Mouse (Mus musculus) adrenal gland, postnatal 25 days (tissue): ENCODE results near the gene Kcna1. TPM values are rescaled to one million over a fixed set of nuclear protein-coding genes. Genes with fewer than 3 reads are reported as not detected.

Experiments used
- DNase-seq: peaks from one replicate; pipeline ENCODE4 v3.0.0; 2021; ENCODE audit warnings: mixed read lengths
- long read RNA-seq: library from polyadenylated mRNA; stranded (forward); transcript quantifications from one replicate; pipeline ENCODE4 v2.0.0, GENCODE M21; 2021
- total RNA-seq: library from RNA; stranded (reverse); gene quantifications from 2 replicates; pipeline ENCODE4 v1.2.3, GENCODE M21; 2021

The Kcna1 gene
- 1.1 and 1.2 TPM in 2 replicates for total RNA-seq
- long read RNA-seq: 0 reads

DNA sequence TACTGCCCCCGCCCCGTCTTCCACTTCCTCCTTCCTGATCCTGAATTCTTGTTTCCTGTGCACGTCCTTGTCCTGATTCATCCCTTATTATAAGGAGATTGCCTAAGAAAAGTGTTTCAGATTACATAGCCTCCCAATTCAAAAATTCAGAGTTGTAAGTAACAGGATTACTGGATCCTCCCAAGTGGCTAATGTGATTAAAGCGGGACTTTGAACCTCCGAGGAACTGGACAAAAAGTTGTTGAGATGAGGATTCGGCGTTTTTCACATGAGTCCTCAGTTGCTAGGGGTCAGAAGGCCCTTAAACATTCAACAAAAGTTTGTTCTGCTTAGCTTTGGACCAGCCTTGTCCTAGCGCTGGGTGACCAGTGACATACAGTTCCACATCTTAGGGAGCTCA, at the start of gene Kcna1:
TSS of gene Kcna1 (minus strand) at position 4 of the 400 bp plus-strand sequence.
- no peak for DNase-seq

DNA sequence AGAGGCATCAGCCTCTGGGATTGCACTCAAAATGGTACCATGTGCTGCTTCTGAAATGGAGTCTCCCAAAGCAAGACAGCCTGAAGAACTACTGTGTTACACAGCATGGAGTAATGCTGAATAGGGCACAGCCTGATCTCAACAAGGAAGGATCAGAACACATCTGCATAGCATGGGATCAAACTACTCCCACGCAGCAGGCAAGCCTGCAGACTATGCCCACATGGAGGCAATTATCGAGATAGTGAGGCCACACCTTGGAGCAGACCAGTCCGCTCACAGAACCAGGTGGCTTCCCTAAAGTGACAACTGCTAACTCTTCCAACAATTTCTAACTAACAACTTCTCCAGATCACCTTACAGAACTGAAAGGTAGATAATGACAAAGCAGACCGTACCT, 40.9 kb upstream of the Kcna1 start:
- no peak for DNase-seq

DNA sequence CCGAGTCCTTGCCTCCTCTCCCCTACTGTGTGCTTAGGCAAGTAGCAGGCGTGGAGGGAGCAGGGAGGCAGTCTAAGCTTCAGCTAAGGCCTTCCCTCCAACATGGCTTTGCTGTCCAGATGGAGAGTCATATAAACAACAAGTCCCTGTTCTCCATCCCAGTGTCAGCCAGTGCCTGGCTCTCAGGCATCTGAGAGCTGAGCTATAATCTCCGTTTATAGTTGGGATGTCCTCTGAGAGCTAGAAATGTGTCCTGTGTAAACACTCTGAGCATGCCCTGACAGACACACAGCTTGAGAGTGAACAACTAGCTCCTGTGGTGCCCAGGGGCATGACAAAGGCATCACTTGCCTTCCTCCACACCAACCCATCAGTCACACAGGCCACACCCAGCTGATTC, 39.0 kb upstream of the Kcna1 start:
- no peak for DNase-seq

DNA sequence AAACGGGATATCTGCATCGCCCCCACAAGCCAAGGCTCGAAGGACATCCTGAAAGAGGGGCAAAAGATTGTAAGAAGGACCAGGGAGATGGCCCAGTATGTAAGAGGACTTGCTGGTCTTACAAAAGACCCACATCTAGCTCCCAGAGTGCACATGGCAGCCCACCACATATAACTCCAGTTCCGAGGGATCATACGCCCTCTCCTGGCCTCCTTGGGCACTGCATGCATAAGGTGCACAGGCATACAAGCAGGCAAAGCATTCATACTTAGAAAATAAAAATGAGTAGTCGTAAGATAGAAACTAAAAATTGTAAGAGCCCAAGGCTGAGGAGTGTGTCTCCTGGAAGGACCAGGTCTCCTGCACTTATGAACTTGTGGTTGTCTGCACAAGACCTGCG, 32.8 kb upstream of the Kcna1 start:
- DNase-seq: peak; percentile 4

DNA sequence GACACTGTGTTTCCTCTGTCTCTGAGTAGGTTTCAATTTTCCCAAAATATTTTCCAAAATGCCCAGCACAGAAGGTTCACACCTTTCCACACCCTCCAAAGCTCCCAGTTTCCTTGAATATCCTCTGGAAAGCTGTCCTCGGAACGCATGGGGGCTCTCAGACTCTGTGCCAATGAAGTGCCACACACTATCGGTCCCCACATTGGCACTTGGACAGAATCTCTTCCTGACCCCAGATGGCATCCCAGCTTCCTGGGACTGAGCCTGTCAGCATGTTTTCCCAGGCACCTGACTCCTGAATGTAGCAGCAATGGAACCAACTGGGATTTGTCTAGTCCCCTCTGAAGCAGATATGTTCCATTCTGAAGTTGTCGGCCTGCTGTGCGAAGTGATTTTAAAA, 20.8 kb upstream of the Kcna1 start:
- no peak for DNase-seq

DNA sequence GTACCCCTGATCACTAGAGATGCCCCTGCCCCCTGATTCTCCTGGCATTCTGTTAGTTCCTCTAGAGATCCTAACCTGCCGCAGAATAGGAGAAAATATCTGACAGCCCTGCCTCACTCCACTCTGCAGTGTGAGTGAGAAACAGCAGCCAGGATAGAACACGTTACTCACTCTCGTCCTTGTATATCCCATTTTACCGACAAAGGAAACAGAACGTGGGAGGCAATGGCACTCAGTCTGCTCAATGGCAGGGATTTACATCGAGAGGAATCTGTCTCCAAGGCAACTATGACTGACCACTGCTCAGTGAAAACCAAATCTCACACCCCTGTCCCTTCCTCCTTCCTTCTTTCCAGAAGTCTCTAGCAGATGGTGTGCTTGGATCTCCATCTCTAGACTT, 19.9 kb upstream of the Kcna1 start:
- no peak for DNase-seq

DNA sequence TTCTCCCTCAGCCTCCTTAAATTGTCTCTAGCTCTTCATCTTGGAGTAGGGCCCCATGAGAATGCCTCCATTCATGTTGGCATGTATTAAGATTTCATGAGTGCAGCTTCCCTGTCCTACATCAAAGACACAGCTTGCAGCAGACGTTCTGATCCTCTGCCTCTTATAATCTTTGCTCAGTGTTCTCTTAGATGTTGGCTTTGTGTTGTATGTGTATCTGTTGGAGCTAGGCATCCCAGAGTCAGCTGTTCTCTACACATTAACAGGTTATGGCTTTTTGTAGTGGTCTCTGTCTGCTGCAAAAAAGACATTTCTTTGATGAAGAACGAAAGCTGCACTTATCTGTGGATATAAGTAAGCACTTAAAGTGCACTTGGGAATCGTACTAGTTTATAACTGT, 18.4 kb upstream of the Kcna1 start:
- DNase-seq: no peak

DNA sequence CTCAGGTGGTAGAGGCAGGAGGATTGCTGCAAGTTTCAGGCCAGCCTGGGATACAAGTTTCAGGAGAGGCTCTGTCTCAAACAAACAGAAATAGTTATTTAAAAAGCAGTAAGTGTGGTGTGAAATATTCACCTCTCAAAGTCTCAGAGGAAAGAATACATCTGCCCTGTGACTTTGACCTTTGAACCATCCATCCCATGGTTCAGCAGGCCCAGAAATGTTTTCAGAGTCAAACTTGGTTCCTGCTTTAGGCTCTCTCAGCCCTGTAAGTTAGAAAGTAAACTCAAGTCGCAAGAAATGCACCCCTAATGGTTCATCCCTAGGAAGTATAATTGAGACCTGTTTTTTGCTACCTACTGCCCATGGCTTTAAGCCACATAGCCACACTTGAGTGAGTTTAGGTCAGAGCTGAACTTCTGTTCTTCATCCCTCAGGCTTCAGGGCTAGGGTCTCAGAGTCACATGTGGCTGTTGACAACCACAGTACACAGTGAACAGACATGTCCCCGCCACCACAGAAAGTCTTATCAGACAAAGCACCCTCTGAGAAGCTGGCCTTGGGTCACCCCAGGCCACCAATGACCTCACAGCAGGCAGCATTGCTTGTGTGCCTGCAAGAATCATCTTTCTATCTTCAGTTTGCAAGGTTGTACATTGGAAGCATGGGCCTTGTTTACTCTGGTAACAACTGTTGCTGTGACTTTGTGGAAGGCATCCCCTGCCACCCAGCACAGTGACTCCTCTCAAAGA, 11.6 kb upstream of the Kcna1 start:
- DNase-seq: no peak

DNA sequence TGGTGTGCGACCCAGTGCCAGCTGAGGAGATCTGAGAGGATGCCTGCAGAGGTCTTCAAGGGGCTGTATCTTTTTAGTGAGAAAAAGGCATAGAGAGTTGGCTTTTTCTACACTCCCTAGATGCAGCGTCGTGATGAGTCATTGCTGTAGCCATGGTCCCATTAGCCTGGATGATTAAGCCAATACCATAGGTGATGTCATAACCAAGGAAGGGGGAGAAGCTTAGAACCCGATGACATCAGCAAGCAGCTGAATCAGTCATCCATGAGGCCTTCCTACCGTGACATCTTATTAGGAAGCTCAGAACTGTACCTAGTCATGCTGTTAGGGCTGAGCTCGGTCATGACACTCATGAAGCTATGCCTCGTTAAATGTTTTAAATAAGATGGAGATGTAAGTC, 7.4 kb upstream of the Kcna1 start:
- no peak for DNase-seq

DNA sequence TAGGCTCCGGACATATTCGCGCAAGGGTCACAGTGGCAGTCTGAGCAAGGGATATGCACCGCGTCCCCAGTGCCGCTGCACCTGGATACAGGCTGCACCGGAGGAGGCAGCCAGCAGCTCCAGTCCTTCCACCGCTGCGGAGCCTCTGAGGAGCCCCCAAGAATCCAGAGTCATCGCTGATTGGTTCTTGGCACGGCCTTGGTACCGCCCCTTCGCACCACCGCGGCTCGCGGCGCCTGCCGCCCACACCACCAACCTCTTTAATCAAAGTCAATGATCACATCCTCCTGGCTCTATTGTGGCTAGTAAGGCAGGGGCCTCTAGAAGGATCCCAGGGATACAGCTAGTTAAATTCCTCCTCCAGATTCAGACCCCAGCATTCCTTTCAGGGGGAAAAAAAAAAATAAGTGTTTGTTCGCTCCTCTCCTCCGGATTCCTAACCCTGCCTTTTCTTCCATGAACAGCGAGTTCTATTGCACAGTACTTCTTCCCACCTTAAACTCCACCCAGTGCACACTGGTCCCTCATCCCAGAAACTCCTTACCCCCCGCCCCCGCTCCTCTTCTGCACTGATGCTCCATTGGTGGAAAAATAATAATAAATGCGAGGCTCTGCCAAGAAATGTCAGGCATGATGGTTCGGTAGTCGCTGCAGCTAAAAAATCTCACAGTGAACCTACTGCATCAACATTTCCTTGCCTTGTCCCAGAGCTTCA, 383 bp downstream of the Kcna1 start:
- peak; percentile 13 for DNase-seq

DNA sequence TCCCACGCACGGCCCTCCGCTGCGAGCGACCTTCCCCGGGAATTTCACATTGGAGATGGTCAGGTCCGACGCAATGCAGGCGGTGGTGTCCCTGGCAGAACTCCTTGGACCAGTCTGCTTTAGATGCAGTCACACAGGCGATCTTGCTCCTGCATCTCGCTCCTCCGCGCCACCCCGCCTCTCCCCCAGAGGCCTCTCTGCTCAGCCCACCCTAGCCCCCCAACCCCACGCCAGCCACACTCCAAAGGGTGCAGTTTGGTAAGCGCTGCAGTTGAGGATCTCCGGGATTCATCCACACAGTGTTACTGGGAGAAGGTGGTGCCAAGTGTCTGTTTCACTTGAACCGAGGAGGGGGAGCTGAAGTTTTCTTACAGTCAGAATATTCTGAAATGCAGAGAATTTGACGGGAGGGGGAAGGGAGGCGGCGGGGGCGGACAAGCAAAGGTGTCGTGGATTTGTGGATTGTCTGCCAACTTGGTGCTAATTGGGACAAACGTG, 1.1 kb downstream of the Kcna1 start:
- no peak for DNase-seq

DNA sequence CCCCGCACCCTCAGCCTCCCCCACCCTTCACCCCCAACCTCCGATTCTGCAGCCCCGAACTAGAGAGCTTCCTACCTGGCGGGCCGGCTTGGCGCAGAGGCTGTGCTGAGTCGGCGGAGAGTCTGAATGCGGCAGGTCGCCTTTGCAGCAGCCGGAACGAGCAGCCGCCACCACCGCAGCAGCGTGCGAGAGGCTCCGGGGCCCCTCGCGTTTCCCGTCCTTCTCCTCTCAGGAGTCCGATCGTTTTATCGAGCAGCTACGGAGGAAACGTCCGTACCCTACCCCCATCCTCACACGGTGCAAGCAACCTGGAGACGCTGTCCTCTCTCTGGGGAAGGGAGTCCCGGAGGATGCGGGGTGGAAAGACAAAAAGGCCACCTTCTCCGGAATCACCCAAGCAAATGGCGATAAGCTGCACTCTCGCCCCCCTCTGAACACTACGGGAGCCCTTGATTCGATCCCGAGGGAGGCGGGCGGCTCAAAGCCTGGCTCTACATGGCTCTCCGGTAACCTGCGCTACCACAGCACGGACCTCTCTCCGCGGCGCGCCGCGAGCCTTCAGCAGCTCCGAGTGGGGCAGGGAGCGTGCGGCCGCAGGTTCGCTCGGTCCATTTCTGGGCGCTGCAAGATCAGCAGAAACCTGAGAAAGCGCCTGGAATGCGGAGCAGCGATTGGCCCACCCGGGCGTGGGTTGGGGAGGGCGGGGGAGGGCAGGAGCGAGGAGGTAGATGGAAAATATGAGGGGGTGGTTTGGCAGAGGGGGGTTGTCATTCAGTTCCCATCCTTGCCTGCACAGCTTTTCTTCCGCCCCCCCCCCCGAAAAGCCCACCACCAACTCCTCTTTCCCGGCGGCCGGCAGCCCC, 1.8 kb downstream of the Kcna1 start:
- peak; percentile 20 for DNase-seq

DNA sequence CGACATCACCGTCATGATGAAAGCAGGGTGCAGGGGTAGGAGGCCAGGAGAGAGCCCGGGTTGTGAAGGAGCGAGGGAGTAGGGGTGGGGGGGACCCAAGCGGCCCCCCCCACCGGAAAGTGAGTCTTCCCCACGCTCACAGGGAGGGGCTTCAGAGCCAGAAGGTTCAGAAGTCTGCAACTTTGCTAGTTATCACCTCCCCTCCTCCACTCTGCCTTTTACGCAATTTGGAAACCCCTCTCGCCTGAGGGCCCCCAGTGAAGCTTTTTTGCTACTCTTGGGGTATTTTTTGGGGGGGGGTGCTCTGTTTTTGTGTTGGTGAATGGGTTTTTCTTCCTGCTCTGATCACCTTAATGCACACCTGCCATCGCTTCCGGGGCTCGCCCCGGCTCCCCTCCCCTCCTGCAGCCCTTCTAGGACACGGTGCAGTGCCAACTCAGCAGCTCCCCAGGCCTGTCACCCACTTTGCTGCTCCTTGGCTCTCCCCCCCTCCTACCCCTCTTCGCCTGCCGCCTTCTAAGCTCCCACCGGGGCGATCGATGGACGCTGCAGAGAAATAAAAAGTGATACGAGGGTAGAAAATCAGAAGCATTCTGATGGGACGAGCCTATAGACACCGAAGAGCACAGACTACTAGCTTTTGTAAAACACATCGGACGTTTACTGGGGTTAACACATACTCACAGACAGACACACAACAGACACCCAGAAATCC, 2.7 kb downstream of the Kcna1 start:
- no peak for DNase-seq

DNA sequence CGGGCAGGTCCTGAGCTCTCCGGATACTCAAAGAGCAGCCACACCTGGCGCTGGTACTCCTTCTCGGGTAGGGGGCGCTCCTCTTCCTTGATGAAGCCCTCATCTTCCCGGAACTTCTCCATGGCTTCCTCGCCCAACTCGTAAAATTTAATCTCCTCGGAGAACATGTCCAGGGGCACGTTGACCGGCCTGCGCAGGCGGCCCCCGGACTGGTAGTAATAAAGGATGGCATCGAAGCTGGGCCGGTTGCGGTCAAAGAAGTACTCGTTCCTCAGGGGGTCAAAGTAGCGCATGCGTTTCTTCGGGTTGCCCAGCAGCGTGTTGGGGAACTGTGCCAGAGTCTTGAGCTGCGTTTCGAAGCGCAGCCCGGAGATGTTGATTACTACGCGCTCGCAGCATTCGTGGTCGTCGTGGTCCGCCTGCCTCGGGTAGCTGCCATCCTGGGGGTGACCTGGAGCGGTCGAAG, 3.3 kb downstream of the Kcna1 start:
- peak; percentile 4 for DNase-seq

DNA sequence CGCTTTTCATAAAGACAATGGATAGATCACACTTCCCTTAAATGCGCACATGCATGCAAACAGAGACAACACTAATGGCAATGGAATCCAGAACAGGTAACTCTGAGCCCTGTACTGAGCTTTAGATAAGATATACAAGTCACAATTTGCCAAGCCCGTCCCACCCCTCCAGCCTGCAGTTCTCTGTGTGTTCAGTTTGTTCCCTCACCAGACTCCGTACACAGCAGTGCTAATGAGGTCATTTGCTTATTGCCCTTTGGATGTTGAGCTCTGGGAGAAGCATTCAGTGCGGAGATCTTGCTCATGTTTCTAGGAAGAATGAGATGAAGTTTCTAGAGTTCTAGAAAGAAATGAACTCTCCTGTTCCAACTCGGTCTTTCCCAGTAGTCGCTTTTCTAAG, 17.7 kb downstream of the Kcna1 start:
- no peak for DNase-seq

DNA sequence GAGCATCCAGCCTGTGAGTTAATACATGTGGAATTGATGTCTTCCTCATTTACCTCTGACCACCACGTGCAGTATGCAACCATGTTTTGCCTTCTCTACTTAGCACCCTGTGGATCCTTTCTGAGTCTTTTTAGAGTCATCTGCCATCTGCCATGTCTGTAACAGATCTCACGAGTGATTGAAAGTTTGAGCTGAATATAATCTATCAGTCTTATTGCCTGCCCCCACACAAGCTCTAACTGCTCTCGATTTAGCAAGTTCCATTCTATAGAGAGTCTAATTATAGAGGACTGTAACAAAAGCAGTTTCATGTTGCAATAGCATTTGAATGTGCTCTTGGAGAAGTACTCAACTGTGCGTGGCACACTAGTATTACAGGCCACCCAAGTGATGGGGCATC, 27.7 kb downstream of the Kcna1 start:
- no peak for DNase-seq

DNA sequence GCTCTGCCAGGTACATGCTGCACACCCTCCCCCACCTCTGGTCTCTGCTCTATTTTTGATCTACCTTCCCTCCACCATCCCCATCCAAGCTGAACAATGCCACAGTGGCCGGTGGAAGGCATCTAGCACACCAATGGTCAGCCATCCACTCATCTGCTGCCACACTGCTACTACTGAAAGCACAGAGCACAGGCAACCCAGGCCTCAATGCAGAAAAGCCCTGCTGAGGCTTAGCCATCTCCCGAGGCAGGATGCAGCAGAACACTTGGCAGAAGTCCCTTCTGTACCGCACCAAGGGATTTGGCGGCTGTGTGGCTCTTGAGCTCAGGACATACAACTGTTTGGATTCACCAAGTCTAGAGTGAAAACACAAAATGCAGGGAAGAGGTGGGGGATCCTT, 35.4 kb downstream of the Kcna1 start:
- DNase-seq: no peak

DNA sequence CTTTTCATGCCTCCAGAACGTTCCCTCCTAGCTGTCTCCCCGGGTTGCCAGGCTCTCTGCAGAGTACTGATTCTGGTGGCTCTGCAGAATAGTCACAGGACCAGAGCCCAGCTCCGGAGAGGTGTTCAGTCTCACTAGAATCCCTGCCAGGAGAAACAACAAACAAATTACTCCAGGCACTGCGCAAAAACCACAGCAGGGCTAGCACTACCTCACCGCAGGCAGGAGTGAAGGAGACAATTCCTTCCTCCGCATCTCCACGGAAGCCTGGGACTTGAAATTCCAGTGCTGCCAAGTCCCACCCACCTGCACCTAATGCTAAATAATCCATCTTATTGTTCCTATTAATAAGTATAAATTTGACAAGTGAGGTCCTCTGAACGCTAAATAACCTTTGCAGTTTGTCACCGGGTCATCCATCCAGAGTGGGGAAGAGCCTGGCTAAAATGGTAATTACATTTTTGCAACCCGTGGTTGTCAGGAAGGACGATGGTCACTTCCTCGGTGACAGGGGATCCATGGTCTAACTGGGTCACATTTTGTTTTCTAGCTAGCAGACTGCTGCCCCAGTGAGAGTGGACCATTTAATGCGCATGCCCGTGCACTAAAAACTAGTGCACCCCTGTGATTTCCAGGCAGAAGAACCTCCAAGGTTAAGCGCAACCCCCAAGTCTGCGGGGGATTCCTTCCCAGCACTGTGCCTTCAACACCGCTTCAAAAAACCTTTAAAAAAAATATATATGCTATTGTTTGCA, 36.8 kb downstream of the Kcna1 start:
- DNase-seq: no peak

DNA sequence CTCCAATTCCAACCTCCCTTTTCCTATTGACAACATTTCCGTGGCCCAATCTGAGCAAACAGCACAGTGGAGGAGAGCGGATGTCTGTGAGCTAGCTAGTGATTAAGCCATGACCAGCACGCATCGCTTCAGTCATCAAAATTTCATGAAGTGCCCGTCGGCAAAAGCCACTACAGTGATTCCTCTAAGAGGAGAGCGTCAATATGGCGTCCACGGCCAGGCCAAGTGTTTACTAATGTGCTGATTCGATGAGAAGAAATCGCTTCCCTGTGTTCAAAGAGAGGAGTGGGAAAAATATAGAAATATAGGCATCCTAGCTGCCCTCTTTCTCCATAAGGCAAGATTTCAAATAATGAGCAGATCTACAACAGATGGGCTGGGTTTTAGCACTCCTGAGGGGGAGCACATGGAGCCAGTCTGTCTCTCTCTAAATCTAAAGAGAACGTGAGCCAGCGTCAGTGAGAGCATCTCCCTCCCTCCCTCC, 44.3 kb downstream of the Kcna1 start:
- no peak for DNase-seq

DNA sequence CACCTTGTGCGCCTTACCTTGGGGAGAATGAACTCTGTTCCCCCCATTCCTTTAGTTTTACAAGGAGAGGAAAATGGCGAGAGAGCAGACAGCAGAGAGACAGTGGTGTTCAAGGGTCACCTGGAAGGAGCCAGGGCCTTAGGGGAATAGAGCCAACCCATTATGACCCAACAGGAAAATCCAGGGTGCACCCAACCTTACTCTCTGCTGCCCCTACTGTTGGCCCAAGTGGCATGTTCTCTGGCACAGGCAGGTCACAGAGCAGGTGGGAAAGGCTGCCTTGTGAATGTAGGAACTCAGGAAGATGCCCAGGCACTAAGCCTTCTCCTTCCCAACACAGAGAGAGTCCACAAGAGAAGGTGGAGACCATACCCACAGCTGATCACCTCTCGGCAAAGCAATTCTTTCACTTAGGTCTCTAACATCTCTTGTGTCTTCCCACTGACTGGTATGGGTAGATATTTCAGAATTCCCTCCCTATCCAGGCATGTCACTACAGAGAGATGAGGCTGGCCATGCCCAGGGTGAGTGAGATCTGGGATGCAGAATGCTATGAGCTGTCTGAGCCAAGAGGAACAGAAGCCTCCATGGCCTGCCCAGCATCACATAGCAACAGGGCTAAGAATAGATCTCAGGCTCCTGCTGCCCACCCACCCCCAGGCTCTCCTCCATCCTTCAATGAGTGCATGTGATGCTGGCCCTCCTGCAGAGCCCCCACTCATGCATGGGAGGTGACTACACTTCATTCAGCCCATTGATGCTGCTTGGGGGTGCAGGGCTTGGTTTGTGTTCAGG, 46.8 kb downstream of the Kcna1 start:
- DNase-seq: no peak
